Mouse (Mus musculus): ENCODE measurements around the gene Rab3gap1.
"Not testable (repeated sequence)": the region's sequence is repeated elsewhere in the genome, so short reads cannot be mapped to it uniquely, and the experiment has no call there.

The Rab3gap1 gene

DNA sequence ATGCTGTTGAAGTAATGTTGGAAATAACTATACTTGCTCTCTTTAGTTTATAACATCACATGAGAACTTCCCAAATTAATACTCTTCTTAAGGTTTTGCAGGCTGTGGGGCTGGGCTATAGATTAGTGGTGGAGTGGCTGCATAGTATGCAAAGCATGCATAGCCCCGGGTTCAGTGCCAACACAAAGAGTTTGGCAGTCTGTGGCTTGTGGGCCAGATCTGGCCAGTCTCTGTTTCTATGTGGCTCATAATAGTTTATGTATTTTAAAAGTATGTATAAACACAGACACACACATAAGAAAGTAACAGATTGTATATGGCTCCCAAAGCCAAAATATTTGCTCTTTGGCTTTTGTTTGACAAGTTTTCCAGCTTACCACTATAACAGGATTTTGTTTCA lies 47.2 kb downstream of the Rab3gap1 start:
- no peak for DNase-seq (ENCODE audit: low spot score in 2 of 2)

DNA sequence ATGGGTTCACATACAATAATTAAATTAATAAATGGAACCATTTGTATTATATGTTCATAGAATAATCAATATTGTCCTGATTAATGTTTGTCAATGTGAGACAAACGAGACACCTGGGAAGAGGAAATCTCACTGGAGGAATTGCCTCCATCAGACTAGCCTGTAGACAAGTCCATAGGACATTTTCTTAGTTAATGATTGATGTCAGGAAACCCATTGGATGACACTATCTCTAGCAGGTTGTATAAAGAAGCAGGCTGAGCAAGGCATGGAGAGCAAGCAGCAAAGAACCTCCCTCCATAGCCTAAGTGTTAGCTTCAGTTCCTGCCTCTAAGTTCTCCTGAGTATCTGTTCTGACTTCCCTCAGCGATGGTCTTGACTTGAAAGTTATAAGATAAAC lies 64.8 kb downstream of the Rab3gap1 start:
- no peak for DNase-seq (ENCODE audit: low spot score in 2 of 2)

DNA sequence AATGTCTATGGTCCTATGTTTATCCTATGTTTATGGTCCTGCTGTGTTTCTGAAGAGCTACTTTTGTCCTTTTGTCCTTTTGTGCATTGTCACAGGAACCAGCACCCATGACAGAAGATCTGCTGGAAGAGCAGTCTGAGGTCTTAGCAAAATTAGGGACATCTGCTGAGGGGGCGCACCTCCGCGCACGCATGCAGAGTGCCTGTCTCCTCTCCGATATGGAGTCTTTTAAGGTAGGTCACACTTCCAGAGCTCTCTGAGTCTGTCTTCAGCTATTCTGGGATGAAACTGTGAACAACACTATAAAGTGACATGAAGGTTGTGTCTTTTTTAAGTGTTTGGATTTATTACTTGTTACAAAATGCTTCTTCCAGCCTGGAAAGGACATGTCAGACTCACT lies 65.7 kb downstream of the Rab3gap1 start:
- no peak for DNase-seq (ENCODE audit: low spot score in 2 of 2)

DNA sequence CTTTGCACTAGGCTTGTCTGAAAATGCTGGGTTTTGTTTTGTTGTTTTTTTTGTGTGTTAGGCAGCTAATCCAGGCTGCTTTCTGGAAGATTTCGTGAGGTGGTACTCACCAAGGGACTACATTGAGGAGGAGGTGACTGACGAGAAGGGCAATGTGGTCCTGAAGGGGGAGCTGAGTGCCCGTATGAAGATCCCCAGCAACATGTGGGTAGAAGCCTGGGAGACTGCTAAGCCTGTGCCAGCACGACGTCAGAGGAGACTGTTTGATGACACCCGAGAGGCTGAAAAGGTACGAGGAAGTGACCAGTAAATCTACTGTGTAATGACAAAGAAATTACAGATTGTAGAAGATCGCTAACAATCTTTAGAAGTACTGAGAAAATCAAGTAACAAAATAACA lies 68.7 kb downstream of the Rab3gap1 start:
- DNase-seq (ENCODE audit: low spot score in 2 of 2) = no peak

DNA sequence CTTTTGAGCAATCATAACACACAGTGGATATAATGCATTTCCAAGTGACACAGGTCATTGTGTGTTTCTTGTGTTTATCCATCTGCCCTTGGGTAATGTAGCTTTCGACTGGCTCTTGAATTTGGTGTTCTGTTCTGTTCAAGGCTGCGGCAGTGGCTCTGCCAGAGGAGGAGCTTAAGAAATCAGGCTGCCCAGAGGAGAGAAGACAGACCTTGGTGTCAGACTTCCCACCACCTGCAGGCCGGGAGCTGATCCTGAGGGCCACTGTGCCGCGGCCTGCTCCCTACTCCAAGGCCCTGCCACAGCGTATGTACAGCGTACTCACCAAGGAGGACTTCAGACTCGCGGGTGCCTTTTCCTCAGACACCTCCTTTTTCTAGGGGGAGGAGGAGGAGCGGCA lies 73.7 kb downstream of the Rab3gap1 start:
- no peak for DNase-seq (ENCODE audit: low spot score in 2 of 2)

DNA sequence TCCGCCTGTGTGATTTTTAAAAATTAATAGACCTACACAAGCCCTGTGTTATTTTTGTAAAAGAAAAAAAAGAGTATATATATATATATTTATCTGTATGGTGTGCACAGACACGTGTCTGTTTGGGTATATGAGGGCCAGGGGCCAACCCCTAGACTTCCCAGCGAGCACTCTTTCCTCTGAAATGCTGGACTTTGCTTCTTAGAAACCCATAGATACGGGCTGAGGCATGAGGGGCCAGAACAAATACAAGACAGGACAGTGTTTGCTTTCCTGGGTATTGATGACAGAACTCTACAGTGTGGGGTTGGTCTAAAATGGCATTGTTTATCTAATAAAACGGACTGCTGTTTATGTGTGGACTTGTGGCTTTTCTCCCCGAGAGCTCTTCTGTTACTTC lies 74.9 kb downstream of the Rab3gap1 start:
- DNase-seq (ENCODE audit: low spot score in 2 of 2) = no peak

DNA sequence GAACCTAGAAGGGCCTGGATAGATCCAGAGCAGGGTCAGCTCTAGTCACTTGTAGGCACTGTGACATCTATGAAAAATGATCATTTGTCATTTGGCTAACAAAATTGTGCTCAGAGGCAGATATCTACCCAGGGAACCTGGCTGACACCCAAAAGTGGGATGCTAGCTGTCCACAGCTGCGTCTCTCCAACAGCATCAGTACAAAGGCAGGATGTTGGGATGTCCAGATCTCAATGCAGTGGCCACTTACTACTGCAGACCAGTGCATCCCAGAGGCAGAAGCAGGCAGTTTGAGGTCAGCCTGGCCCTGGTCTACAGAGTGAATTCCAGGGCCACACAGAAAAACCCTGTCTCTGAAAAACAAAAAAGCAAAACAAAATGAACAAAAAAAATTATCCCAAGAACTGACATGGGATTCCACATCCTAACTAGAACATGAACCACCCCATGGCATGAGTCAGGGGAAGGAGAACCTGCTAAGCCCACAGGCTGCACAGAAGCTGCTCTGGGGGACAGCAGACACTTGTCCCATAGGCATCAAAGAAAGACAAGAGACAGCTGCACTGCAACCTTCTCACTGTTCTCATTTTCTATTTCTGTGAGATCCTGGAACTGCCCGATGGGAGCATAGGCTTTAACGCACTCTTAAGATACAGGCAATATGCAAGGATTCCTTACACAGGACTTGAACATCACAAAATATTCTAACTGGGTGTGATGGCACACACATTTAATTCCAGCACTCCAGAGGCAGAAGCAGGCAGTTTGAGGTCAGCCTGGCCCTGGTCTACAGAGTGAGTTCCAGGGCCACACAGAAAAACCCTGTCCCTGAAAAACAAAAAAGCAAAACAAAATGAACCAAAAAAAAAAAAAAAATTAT lies 77.4 kb downstream of the Rab3gap1 start:
- no peak for DNase-seq (ENCODE audit: low spot score in 2 of 2)

DNA sequence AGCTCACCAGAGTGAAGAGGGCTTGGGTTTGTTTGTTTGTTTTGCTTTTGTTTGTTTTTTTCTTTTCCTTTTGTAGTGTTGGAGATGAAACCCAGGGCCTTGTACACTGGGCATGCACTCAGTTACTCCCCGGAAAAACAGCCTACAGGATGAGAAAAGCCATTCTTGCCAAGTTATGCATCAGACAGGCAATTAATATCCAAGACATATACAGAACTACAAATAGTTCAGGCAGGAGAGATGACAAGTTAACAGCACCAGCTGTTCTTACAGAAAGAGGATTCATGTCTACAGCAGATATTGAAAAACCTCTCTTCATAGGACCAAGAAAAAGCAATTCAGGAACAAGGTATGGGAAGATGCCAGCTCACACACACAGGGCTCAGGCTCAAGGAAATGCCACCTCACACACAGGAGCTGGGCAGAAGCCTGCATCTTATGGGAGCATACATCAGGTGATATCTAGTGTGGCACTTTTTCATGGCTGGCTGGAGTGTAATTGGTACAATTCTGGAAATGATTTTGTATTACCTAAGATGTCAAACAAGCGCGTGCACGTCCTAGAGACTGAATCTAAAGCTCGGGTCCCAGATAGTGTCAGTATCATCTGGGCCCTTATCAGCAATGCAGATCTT lies 78.2 kb downstream of the Rab3gap1 start:
- DNase-seq (ENCODE audit: low spot score in 2 of 2) = no peak

DNA sequence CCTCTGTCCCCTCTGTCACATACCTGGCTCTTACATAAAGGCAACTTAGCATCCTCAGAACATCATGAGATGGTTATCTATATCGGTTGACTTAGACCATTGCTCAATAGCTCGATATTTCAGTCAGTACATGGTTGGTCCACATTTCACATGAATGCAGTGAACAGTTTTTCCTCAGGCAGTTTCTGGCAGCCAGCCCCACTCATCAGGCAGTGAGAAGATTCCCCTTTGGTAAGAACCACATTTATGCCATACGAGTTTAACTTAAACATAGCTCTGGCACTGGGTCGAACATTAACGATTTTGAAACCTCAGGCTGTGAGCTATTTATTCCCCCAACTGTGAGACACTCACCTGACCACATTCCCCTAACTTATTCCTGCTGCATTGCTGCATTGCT lies 80.2 kb downstream of the Rab3gap1 start:
- DNase-seq (ENCODE audit: low spot score in 2 of 2) = no peak

DNA sequence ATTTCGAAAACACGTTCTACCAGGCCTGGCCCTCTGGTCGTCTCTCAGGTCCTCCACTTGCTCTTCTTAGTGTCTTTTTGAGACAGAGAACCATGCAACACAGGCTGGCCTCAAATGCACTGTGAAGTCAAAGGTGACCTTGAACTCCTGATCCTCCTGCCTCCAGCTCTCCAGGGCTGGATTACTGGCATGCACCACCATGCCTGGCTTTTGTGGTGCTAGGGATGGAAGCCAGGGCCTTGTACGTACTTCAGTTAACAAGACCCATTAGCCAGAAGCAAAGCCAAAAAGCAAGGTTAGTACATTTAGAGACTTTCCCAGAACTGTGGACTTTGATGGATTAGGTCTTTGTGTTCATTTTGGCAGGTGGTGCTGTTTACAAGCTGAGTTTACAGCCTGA lies 83.7 kb downstream of the Rab3gap1 start:
- DNase-seq (ENCODE audit: low spot score in 2 of 2) = no peak

DNA sequence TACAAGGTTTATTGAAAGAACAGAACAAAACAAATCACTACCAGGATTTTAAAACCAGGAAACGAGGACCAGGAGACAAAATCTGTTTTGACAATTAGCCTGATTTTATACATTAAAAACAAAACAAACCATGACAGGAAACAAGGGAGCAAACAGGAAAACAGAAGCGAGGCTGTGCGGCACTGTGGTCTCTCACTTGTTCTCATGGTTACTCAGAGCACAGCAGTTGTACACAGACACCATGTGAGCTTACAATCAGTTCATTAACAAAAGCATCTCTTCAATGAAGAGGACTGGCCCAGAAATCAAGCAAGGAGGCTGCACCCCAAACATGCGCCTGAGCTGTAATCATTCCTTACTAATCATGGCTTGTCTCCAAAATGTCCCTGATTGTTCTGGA lies 85.6 kb downstream of the Rab3gap1 start:
- DNase-seq (ENCODE audit: low spot score in 2 of 2) = not testable (repeated sequence)

DNA sequence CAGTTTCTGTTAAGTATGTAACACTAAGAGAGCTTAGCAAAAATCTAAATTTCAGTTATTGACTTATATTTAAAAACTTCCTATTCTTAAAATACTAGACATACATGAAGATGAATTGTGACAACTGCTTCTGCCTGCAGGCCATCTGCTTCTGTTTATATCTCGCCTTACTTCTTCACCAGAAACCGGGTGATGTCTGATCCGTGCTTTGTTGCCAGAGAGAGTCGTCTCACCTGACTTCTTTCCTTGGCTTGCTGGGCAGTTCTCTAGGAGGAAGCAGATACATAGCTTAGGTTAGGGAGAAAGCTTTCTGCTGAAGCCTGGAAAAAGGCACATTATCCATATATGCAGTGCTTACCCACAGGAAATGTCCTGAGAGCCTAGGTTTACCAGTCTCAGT lies 86.2 kb downstream of the Rab3gap1 start:
- no peak for DNase-seq (ENCODE audit: low spot score in 2 of 2)

DNA sequence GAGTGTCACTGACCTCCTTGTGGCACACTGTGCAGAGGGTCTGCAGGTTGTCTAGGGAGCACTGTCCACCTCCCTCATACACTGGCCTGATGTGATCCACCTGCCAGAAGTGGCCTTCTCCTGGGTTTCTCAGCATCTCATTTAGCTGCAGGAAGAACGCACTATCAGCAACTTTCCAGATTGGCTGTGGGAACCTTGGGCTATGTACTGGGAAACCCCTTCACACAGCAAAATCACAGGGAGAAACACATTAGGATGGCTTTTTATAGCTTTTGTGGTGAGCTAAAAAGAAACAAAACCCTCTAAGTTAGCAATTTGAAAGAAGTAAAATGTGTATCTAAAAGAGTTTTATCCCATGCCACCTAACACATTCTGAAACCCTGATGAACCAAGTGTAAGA lies 88.0 kb downstream of the Rab3gap1 start:
- no peak for DNase-seq (ENCODE audit: low spot score in 2 of 2)

DNA sequence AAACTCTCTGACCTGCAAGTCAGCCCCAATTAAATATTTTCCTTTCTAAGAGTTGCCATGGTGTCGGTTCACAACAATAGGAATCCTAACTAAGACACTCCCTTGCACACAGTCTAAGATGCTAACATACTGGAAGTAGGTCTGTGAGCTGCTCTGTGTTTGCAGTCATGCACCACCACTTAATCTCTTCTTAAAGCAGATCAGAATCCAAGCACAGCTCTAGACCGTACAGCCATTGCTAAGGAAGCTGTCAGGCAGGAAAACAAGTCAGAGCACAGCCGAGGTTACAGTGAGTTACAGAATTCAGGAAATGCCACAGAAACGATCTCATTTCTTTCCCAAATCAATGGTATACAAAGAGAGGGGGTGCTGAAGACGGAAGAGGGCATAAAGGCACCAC lies 90.2 kb downstream of the Rab3gap1 start:
- no peak for DNase-seq (ENCODE audit: low spot score in 2 of 2)

DNA sequence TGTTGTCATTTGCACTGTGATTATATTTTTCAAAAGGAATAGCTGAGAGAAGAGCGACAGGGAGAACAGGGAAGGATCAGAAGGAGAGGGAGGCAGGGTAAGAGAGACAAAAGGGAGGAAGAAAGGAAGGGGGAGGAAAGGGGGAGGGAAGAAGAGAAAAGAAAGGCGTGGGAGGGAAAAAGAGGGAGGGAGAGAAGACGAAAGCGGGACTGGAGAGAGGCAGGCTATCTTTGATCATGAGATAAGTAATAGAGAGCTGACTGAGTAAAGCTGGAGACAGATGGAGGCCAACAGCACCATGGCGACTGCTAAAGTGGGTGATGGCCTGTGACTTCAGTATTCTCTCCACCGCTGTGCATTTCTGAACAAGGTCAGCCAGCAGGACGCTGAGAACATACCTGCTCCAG lies 90.7 kb downstream of the Rab3gap1 start:
- DNase-seq (ENCODE audit: low spot score in 2 of 2) = no peak

DNA sequence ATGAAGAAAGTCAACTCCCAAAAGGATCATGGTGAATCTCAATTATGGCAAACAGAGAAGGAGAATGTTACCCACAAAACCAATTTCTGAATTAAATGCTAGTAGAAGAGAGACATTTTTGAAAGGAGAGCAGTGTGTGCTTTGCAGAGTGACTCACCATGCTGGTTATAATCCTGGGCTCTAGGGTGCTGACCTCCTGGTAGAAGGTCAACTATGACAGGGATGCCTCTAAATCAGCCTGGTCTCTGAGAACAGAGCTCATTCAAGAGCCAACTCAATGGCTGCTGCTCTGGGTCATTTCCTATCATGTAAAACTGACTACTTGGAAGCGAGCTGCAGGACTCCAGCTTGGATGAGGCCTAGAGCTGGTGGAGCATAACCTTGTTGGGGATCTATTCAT lies 92.6 kb downstream of the Rab3gap1 start:
- no peak for DNase-seq (ENCODE audit: low spot score in 2 of 2)

DNA sequence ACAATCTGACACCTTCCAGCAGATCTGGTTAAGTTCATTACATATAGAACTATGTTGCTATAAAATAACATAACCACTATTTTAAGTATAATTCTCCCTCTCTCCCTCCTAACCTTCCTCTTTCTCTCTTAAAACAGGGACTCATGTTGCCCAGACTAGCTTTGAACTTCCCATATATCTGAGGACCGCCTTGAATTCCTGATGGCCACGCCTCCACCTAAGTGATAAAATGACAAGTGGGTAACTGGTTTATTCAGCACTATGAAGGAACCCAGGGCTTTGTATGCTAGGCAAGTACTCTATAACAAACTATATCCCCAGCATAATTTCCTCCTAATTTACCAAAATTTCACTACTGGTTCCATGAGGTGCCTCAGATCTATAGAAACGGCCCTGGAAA lies 94.8 kb downstream of the Rab3gap1 start:
- no peak for DNase-seq (ENCODE audit: low spot score in 2 of 2)

DNA sequence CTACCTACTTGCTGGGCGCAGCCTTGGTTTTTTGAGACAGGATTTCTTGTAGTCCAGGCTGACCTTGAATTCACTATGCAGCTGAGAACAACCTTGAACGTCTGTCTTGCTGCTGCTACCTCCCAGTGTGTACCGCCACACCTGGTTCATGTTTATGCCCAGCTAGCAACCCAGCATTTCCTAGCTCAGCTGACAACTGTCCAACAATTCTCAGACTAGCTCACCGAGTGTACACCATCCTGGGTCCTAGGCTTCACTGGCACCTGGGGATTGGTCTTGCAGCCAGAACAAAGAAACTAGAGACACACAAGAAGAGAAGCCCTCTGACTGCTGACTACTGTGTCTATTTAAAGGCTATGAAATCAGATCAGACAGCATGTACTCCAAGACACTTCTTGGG lies 102.3 kb downstream of the Rab3gap1 start:
- DNase-seq (ENCODE audit: low spot score in 2 of 2) = no peak

DNA sequence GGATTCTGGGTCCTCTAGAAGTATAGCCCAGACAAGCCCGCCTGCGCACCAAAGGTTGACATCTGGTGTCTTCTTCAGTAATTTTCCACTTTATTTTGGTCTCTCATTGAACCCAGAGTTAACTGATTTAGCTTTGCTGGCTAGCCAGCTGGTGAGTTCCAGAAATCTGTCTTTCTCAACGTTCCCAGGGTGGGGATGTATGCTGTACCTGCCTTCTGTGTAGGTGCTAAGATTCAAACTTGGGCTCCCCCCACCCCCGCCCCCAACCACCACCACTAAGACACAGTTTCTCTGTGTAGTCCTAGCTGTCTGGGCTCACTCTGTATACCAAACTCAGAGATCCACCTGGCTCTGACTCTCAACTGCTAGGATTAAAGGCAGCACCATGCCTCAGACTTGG lies 105.5 kb downstream of the Rab3gap1 start:
- no peak for DNase-seq (ENCODE audit: low spot score in 2 of 2)

DNA sequence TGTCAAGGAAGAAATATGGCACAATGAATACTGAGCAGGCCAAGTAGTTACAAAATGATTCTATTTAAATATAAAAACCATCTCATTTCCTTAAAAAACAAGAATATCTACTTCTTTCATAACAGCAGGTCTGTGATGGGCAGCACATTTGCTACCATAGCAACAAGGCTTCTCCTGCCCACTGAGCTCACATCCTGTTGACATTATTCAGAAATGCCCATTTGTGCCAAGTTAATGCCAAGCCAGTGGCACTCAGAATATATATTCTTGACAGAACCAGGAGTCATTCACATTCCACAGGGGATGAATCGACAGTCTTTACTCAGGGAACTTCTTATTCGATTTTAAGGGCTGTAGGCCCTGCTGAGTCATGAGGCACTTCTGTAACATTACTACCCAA lies 107.1 kb downstream of the Rab3gap1 start:
- DNase-seq (ENCODE audit: low spot score in 2 of 2) = no peak

DNA sequence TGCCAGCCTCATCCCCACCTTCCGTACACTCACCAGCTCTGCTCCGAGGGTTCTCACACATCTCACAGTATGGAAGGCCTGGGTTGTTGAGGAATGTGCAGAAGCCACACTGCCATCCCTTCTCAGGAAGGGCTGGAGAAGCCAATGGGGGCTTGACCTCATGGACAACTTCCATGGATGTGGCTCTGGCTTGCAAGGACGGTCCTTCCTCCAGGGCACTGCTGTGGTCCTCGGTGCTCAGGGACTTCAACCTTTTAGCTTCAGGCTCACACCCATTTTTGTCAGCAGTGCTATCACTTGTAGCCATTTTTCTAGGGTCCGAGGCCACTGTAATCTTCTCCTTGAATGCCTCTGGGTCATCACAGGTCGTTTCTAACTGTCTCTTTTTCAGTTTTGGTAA lies 107.5 kb downstream of the Rab3gap1 start:
- no peak for DNase-seq (ENCODE audit: low spot score in 2 of 2)

DNA sequence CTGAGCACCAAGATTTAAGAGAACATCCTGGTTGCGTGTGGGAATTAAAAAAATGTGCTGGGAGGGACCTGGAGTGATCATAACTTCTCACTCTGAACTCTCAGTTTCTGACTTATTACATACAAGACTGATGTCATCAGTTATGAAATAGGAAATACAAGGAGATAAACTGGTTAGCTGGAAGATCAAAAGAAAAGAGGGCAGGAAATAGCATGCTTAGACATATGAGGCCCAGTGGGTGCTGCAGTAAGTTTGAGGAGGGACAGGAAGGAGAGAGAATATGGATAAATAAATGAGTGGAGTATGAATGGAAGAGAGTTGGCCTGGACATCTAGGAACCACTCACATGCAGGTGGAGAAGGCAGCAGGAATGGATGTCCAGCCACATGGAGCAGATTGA lies 109.6 kb downstream of the Rab3gap1 start:
- DNase-seq (ENCODE audit: low spot score in 2 of 2) = no peak

DNA sequence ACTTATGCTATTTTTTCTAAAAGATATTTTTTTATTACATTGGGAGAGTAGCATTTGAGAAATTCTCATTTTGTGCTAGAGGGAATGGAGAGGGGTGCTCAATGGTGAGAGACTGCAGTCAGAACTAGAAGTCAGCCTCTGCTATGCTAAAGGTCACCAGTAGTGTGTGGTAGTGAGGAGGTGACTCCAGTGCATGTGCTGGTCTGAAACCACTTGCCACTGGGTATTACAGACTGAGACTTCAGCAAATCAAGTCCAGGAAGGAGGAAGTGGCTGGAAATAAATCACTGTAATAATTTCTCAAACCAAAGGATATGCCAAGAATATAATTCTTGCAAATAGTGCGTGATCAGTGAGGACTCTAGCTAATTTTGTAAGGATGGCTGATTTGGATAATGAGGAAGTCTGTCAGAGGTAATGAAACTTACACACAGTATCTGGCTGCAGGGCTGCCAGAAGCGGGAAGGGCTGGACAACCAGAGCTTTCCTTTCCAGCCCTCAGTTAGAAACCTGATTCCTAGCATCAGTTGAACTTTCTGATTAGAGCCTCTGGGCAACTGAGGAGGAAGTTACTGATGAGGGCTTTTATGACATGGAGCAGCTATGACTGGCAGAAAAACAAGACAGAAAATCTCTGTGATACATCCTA lies 112.5 kb downstream of the Rab3gap1 start:
- DNase-seq (ENCODE audit: low spot score in 2 of 2) = no peak

Measured in spleen, postnatal 10 days (tissue).